Mouse (Mus musculus): ENCODE data around the gene Hist1h4d.
"Not testable (repeated sequence)": the region's sequence is repeated elsewhere in the genome, so short reads cannot be mapped to it uniquely, and the experiment has no call there.

The Hist1h4d gene

GRCm38 (mm10) chr13:23573034-23573897, 8.1 kb upstream of the Hist1h4d start:
- in situ Hi-C loops (cut with MseI, MboI), result not testable (repeated sequence)

GRCm38 (mm10) chr13:23573898-23574524, 7.4 kb upstream of the Hist1h4d start, which contains the start of the genes Hist1h2bf and Hist1h2ad:
TSS of gene Hist1h2bf (minus strand) at chr13:23574196.
TSS of gene Hist1h2ad (plus strand) at chr13:23574381.
- in situ Hi-C loops (cut with MseI, MboI), result not testable (repeated sequence)

DNA sequence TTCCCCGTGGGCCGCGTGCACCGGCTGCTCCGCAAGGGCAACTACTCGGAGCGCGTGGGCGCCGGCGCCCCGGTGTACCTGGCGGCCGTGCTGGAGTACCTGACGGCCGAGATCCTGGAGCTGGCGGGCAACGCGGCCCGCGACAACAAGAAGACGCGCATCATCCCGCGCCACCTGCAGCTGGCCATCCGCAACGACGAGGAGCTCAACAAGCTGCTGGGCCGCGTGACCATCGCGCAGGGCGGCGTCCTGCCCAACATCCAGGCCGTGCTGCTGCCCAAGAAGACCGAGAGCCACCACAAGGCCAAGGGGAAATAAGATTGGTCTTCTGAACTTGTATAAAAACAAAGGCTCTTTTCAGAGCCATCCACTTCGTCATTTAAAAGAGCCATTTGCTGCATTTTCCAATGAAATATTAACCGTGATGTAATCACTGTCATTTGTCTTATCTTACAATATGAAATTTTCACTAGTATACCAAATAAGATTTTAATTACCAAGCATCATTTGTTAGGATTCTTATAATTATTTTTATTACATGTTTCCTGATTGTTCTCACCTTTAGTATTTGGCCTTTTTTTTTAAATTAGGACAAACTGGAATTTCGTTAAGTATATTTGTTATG, 6.7 kb upstream of the Hist1h4d start:
- in situ Hi-C loops (cut with MseI, MboI), result not testable (repeated sequence)

GRCm38 (mm10) chr13:23575271-23575851, 6.0 kb upstream of the Hist1h4d start, which contains the start of gene Hist1h3d:
TSS of gene Hist1h3d (plus strand) at chr13:23575763.
- in situ Hi-C loops (cut with MseI, MboI), result no loop called here

- in situ Hi-C loops (cut with MseI, MboI), result not testable (repeated sequence)
These were observed 5.5 kb upstream of the Hist1h4d start for GRCm38 (mm10) chr13:23575864-23576313.

- in situ Hi-C loops (cut with MseI, MboI), result no loop called here
These were observed 5.0 kb upstream of the Hist1h4d start for GRCm38 (mm10) chr13:23576351-23576881.

DNA sequence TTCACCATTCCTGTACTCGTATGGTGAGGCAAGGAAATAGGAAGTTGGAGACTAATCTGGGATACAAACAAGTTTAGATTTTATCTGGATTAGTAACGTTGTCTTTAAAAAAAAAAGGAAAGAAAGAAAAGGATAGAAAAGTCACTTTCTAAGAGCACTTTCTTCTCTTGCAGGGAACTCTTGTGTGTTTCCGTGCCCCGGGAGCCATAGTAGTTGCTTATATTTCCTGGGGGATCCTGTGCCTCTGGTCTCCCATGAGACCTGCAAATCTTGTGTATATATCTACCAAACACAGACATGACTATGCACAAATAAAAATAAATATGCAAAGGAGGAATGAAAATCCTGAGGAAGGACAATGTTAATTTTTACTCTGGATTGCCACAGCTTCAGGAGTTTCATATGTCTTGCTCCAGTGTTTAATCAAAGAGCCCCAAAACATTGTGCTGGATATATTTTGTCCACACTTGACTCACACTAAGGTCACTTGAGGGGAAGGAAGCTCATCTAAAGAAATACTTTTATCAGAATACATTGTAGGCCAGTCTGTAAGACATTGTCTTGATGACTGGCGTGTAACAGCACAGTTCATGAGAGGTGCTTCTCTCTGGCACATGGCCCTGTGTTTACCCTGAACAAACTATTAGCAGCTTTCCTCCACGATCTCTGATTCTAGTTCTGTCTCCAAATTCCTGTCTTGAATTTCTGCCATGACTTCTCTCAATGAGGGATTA, 4.3 kb upstream of the Hist1h4d start:
- in situ Hi-C loops (cut with MseI, MboI), result no loop called here

- in situ Hi-C loops (cut with MseI, MboI), result no loop called here
These were observed 3.6 kb upstream of the Hist1h4d start for GRCm38 (mm10) chr13:23577835-23578234.

DNA sequence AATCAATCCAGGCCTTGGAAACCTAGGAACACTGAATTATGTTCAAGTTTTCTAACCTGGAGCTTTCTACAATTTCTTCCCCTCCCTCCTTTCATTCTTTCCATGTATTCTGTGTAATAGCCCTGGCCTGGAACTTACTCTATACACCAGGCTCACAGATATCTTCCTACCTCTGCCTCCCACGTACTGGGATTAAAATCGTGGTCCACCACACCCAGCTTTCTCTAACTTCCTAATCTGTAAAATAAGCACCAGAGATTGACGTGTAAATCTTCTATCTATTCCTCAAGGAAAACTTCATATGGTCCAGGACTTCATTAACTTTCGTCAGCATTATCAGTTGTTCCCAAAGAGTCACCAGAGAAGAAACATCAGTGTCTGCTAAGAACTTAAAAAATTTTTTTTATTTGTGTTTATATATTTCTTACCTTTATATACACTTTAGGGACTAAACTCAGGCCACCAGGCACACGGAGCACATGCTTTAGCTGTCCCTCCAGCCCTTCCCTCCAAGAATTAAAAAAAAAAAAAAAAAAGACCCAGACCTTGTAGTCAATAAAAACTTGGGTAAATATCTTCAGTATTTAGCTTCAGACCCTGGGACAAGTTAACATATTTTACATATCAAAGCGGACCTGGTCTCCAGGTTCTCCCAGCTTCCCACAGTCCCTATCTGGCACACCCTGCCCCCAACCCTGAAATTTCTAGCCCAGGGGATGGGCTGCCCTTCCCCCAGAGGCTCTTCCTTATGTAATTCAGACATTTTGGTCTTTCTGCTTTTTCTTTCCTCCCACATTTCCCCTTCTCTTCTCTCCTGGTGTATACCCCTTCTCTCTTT, 1.0 kb downstream of the Hist1h4d start:
- in situ Hi-C loops (cut with MseI, MboI), result no loop called here

DNA sequence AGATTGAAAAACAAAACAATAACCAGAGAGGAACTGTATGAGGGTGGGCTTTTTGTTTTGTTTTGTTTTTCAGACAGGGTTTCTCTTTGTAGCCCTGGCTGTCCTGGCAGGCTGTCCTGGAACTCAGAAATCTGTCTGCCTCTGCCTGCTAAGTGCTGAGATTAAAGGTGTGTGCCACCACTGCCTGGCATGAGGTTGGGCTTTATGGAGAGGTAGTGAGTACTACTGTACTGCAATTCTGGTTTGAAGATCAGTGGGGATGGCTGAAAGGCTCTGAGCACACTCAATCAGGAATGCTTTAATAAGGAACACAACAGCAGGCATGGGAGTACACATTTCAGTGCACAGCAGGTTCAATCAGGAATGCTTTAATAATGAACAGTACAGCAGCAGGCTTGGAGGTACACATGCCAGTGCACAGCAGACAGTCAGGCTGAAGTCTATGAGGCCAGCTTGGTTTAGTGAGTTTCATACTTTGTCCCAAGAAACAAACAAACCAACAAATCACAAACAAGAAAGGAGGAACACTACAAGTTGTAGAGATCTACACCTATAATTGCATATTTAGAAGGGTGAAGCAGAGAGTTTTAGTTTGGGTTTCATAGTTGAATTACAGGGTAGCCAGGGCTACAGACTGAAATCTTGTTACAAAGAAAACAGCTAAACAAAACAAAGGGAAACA, 2.1 kb downstream of the Hist1h4d start:
- in situ Hi-C loops (cut with MseI, MboI), result no loop called here

- in situ Hi-C loops (cut with MseI, MboI), result no loop called here
These were observed 2.9 kb downstream of the Hist1h4d start for GRCm38 (mm10) chr13:23584331-23584730.

GRCm38 (mm10) chr13:23585029-23585441, 3.6 kb downstream of the Hist1h4d start:
- in situ Hi-C loops (cut with MseI, MboI), result no loop called here

DNA sequence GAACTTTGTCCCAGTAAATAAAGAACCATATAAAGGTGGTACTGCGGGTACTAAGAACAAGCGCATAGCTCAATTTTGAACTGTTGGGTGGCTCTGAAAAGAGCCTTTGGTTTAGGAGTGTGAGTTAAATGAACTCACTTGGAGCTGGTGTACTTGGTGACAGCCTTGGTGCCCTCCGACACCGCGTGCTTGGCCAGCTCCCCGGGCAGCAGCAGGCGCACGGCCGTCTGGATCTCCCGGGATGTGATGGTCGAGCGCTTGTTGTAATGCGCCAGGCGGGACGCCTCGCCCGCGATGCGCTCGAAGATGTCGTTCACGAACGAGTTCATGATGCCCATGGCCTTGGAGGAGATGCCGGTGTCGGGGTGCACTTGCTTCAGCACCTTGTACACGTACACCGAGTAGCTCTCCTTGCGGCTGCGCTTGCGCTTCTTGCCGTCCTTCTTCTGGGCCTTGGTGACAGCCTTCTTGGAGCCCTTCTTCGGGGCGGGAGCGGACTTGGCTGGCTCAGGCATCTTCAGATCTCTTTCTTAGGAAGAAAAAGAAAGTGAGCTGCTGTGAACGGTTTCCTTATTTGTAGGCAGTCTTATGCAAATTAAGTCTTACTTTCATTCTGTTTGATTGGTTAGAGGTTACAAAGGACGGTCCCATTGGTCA, 4.2 kb downstream of the Hist1h4d start:
- in situ Hi-C loops (cut with MseI, MboI), result not testable (repeated sequence)

DNA sequence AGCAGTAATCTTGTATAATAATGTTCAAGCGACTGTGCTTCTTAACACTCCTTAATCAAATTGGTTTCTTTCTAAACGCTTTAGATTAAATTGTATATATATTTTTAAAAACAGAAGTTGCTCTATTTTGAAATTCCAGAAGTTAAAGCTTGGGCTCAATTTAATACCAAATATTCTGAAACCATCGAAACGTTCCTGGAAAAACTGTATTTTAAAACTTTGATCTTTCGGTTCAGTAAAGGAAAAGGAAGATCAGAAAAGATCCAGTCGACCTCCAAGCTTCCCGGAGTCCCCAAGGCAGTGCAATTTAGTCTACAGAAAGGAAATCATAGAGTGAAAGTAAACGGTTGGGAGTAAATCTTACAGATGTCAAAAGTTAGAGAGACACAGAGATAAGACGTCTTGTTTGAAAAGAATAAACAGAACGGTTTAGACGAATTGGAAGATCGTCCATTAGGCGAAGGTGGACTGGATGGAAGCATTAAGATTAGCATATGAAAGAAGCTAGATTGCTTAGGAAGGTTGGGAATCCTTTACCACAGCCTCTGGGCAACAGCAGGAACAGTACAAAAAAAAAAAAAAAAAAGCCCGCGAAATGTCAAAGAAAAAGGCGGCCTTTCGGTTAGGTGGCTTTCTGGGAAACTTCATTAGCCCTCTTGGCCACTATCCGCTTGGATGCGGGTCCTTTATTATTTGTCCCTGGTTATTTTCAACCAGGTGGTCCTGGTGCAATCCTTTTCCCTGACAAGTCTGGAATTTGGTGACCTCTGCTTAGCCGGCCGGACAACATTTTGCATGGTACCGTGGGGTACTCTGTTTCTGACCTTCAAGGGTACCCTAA, 4.9 kb downstream of the Hist1h4d start:
- in situ Hi-C loops (cut with MseI, MboI), result no loop called here

DNA sequence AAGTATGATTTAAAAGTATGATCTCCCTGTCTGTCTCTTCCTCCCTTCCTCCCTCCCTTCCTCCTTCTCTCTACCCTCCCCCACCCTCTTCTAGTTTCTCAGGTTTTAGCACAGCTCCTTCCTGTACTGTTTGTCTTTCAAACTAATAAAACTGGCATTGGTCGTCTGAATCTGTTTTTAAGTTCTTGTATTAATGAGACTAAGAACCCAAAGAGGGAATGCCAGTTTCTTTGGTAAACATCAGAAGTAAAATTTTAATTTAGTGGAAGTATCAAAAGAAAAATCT, 5.5 kb downstream of the Hist1h4d start:
- in situ Hi-C loops (cut with MseI, MboI), result no loop called here

DNA sequence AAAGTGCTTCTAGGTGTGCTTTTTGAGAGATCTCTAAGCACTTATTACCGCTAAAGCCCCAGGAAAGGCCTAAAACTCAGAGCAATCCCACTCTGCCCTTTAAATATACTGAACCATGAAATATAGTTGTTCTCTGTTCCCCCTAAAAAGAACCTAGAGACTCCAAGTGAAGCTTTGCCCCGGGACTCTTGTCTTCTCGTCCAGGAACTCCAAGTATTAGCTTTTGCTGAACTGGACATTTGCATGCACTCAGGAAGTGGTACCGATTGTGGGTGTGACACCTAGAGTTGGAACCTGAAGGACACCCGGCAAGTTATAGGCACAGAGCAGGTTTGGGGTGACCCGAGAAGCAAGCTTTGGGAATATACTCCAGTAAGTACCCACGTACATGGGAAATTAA, 9.8 kb downstream of the Hist1h4d start:
- in situ Hi-C loops (cut with MseI, MboI), result no loop called here

GRCm38 (mm10) chr13:23591886-23592285, 10.5 kb downstream of the Hist1h4d start:
- in situ Hi-C loops (cut with MseI, MboI), result not testable (repeated sequence)

DNA sequence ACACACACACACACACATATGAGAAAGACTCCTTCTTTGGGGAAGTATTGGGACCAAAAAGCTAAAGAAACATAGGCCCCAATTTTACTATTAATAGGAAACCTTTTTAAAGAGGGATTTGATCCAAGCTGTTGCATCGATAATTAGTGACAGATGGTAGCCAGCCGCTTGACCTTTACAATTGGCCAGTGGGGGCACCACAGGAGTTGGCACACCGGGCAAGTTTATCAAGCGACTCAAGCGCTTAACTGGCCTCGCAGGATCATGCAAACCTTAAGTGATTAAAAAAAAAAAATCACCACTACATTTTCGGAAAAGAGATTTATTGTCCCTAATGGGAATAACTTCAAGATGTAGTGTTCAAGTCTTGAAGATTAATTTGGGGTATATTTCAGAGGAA, 11.2 kb downstream of the Hist1h4d start:
- in situ Hi-C loops (cut with MseI, MboI), result no loop called here

Data from mouse trophoblast stem cell (cell line).